Mouse (Mus musculus) urinary bladder, postnatal 14 days (tissue): ENCODE measurements around the gene Tnfsf13b.

Source experiments
- DNase-seq: peaks from one replicate; pipeline ENCODE4 v3.0.0; 2021; ENCODE audit warnings: low spot score

The Tnfsf13b gene

DNA sequence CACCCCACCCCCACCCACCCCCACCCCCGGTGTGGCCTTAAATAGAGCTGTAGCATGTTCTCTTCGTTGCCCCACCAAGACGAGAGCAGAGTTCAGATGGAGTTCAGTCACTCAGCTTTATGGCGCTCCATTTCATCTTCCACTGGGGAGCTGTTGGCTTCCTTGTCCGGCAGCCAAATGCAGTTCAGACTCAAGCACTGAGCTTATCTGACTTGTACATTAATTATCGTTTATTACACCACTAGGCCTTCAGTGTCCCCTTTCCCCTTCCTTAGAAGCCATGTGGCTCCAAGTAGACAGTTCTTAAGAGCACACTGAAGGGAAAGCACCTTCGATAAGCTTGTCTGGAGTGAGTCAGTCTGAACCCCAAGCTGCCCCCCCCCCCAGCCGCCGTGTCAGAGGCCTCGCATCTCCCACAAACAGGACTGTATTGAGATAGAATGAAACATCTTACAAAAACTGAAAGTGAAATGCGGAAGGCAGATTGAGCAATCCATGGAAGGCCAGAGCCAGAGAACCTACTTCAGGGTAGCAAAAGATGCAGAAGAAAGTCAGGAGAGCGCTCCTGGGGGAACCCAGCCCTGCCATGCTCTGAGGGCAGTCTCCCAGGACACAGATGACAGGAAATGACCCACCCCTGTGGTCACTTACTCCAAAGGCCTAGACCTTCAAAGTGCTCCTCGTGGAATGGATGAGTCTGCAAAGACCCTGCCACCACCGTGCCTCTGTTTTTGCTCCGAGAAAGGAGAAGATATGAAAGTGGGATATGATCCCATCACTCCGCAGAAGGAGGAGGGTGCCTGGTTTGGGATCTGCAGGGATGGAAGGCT lies at the start of gene Tnfsf13b:
Gene Tnfsf13b, plus strand, starts transcription at position 312 of the 830 bp plus-strand sequence.
- DNase-seq, result peak; percentile 8

DNA sequence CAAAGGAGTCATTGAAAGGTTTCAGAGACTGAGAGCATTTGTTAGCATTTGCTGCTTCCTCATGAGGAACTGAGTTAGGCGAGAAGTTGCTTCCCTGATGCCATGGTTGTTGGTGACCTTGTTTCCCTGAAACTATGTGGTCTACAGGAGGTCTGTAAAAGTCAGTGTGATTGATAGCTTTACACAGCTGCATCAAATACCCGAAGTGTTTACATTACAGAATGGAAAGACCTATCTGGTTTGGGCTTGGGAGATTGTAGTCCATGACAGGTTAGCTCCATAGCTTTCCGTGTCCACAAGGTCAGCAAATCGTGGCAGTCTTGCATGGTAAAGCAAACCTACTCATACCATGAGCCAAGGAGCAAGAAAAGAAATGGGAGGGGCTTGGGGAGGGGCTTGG lies 47.9 kb upstream of the Tnfsf13b start:
- DNase-seq, result no peak

DNA sequence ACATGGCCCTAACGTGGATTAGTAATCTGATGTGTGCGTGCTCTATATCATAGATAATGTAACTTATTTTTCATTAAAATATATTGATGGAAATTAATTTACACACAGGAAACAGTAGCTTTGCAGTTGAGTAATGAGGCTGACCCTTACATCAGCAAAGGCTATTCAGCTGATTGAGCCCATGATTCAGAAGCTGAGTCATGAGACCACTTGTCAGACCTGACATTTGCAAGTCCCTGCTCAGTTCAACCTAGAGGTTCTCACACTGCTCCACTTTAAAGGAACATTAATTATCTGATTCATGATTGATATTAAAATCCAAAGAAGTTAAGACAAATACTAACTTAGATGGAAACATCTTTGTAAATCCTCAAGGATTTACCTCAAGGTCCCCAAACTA lies 46.3 kb upstream of the Tnfsf13b start:
- DNase-seq, result no peak

DNA sequence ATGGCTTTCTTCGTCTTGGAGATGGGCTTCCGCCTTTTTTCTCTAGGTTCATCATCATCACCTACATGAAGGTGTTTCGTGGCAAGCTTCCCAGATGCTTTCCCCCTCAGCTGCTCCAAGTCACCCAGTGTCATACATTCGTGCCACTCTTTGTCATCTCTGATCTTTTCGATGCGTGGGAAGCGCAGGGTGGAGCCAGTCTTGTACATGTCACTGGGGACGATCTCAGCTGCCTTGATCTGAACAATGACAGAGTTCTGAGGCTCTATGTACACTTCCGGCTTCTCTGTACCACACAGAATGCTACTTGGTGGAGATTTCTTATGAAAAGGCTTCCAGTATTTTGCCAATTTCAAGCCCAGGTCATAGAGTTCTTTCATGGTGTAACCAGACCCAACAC lies 34.4 kb upstream of the Tnfsf13b start:
- DNase-seq, result no peak

GRCm38 (mm10) chr8:9975276-9975675 lies 31.0 kb upstream of the Tnfsf13b start:
- no peak for DNase-seq

DNA sequence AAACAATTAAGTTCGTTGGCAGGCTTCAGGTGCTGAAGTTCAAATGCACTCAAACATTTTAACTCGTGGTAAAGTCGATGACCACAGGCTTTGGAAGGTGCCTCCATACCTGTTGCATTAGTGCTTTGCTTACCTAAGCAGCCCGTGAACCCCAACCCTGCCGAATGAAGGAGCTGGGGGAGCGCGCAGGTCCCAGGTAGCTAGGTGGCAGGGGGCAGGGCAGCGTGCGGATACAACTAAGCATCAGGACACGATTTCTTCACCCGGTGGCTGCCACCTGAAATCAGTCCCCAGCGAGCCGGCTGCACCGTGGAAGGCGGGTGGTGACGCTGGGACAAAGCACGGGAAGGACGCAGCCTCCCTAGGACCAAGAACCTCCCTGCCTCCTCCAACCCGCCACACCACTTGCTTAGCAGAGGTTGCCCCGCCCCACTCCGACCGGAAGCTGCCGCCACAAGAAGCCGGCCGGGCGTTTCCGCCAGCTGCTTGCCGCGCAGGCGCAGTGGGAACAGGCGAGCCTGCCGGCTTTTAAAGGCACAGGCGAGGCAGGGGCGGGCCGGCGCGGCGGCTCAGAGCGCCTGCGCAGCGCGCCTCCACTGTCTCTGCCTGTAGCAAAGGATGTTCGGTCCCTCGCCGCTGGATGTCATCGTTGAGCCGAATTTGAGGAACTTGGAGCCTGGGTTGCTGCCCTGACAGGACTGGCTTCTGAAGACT lies 30.2 kb upstream of the Tnfsf13b start:
- peak; percentile 99 for DNase-seq

GRCm38 (mm10) chr8:9977016-9977415 lies 29.3 kb upstream of the Tnfsf13b start:
- DNase-seq, result no peak

DNA sequence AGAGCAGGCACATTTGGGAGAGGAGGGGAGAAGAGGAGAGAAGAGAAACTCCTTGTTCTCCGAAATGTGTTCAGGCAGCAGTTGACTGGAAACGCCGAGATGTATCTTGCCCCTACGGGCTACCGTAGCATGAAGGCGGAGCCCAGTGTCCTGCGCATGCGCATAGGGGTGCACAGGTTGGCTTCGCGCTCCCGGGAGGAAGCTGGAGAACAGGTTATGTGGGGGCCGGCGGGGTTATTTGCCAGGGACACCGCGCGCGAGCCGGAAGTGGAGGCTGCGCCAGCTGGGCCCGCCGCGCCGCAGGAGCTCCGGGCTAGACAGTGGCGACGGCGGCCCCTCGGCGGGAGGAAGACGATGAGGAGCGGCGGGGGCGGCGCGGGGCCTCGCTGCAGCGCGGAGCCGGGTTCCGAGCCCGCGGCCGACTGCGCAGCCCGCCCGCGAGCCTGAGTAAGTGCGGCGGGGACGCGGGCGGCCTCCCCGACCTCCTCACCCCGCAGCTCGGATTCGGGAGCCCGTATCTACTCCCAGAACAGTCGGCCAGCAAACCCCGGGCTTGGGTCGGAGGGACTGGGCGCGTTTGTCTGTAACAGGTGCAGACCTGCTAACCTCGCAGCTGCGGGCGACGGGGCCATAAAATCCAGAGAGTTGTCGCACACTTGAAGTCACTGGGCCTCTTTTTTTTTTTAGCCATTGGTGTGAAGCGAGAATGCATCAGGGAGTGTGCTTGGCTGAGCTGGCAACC lies 28.5 kb upstream of the Tnfsf13b start, which contains the start of the genes Lig4 and Abhd13:
Gene Lig4, minus strand, starts transcription at position 114 of the 742 bp plus-strand sequence.
Gene Abhd13, plus strand, starts transcription at position 135 of the 742 bp plus-strand sequence.
- peak; percentile 99 for DNase-seq

GRCm38 (mm10) chr8:9978475-9979230 lies 27.6 kb upstream of the Tnfsf13b start:
- peak; percentile 9 for DNase-seq

DNA sequence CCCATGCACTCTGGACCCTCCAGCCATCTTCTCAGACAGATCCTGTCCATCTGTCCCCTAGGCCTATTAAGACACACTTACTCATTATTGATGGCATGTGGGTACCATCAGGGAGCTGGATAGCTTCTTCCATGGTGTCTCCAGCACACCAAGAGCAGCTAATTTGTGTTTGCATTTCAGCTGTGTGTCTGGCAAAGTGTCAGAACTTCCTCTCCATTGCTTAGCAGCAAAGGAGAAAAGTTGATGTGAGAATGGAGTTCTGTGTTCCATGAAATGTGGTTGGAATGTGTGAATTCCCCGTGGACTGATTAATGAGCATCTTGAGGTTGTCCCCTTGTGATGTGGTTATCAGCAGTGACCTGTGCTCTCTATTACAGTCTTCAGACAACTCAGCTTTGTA lies 26.5 kb upstream of the Tnfsf13b start:
- no peak for DNase-seq

DNA sequence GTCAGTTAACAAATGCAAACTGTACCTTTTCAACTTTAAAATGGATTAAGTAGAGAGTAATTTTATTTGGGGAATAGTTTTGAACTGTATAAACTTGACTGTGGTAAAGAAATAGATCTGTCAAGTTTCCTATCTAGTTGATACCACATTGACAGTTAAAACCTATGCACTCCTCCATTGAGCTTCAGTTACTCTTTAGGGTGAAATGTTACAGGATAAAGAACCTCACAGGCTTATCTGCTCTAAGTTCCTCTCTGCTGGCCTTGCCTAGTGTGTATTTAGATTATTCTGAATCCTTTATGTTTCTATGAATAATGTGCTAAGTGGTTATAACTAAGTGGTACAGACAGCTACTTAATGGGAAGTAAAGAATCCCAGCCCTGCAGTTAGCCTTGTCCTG lies 26.1 kb upstream of the Tnfsf13b start:
- DNase-seq, result no peak

DNA sequence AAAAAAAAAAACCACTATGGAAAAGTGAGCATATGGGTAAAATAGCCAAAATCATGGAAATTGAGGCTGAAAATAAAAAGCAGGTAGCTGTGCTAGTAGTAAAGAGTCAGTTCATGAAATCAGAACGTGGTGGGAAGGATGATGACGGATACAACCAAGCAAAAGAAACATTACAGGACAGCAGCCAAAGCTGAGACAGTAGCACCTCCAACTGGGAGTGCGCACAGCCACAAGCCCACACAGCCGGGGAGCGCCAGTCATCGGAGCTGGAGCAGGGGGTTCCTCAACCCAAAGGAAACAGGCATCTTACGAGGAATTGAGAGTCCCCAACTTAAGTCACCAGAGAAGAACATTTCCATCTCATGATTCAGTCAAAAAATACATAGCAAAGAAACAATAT lies 2.2 kb upstream of the Tnfsf13b start:
- no peak for DNase-seq

DNA sequence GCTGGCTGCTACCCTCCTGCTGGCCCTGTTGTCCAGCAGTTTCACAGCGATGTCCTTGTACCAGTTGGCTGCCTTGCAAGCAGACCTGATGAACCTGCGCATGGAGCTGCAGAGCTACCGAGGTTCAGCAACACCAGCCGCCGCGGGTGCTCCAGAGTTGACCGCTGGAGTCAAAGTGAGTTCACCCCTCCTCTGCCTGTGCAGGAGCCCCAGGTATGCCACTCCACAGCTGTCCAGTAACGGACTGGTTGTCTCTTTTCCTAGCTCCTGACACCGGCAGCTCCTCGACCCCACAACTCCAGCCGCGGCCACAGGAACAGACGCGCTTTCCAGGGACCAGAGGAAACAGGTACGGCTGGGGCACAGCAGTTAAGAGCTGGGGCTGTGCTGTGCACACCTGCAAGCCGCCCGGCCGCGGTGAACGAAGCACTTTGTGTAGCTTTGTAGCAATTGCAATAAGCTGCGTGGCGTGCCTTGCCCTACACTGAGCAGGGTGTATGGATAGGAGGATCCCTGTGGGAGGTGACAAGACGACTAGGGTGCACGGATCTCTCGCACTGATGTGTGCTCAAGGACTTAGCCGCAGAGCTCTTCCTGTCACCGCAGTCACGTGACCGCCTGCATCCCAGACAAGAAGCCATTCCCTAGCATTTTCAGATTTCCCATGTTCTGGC lies 856 bp downstream of the Tnfsf13b start:
- DNase-seq, result peak; percentile 8

DNA sequence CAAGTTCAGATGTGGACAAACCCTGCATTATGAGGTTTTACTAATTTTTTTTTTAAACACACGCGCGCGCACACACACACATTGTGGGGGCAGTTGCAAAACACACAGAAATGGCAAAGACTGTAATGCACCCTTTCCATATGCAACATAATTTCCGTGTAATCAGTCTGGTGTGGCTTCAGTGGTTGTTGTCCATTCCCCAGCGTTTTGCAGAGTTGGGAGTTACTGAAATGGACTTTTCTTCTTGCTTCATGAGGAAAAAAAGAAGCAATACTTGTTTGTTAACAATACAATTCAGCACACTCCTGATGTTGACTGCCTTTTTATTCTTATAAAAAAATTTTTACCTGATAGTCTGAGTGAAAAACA lies 1.4 kb downstream of the Tnfsf13b start:
- DNase-seq, result no peak

DNA sequence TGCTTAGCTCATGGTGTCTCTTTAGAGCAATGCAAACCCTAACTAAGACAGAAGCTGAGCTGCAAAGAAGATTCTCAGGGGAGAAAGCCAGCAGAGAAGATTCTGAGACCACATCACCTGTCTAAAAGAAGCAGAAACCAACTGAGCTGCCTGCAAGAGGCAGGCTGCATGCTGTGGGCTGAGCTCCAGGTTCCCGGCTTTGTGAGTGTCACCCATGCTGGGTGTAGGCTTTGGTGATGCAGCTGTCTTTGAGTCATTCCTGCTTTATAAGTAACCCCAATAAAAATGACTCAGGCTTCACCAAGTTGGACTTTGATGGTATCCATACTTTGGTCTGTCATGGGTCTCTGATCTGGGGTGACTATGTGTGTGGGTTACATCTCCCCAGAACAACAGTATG lies 10.0 kb downstream of the Tnfsf13b start:
- peak; percentile 23 for DNase-seq

DNA sequence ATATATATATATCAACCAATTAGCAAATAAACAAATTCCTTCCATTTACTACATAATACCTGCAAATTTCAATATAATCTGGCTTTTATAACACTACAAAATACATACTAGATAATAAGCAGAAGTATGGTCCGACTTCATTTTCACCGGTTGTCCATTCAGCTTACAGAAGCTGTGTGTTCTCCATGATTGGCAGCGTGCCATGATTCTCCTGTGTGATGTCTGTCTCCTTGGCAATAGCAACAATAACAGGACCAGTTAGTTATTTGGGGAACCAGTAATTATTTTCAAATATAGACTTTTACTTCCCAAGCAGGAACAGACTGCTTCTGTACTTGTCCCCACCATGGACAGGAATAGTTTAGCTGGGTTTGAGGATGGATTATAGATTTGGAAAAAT lies 11.0 kb downstream of the Tnfsf13b start:
- DNase-seq, result no peak

DNA sequence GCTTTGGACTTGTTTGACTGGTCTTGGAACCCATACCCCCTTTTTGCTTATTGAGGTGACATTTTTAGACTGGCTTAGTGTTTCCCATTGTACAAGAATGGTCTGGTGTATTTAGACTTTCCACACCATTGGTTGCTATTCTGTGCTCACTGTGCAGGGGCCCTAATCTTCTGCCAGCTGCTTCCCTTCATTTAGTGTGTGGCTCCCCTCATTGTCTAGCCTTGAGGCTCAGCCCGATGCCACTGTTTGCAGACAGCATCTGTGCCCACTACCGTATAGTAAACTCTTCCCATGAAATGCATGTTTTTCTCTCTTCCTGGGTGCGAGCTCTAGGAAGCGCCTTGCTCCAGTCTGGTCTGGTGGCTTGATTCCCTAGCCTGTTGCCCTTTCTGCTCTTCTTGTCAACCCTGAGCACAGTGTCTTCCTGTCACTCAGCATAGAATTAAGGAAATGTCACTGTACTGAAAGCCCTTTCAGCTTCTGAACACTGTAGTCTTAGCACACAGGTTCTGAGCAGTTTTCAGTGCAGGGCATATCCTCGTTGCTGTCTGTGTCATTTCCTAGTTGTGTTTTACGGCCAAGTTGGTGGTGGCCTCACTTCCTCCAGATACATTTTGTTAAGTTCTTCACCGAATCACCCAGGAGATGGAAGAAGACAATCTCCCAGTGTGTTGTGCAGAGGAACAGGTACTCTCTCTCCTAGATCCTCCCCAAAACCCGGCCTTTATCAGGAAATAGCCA lies 24.2 kb downstream of the Tnfsf13b start:
- no peak for DNase-seq

DNA sequence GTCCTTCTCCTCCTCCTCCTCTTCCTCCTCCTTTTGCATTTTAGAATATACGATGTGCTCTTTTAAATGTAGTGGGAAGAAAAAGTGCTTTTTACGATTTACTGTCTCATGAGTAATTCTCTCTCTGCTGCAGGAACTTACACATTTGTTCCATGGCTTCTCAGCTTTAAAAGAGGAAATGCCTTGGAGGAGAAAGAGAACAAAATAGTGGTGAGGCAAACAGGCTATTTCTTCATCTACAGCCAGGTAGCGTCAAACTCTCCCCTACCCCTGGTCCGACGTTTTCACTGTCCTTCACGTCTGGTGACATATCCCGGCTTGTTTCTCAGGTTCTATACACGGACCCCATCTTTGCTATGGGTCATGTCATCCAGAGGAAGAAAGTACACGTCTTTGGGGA lies 24.9 kb downstream of the Tnfsf13b start:
- DNase-seq, result no peak

GRCm38 (mm10) chr8:10040866-10041265 lies 34.6 kb downstream of the Tnfsf13b start:
- no peak for DNase-seq

DNA sequence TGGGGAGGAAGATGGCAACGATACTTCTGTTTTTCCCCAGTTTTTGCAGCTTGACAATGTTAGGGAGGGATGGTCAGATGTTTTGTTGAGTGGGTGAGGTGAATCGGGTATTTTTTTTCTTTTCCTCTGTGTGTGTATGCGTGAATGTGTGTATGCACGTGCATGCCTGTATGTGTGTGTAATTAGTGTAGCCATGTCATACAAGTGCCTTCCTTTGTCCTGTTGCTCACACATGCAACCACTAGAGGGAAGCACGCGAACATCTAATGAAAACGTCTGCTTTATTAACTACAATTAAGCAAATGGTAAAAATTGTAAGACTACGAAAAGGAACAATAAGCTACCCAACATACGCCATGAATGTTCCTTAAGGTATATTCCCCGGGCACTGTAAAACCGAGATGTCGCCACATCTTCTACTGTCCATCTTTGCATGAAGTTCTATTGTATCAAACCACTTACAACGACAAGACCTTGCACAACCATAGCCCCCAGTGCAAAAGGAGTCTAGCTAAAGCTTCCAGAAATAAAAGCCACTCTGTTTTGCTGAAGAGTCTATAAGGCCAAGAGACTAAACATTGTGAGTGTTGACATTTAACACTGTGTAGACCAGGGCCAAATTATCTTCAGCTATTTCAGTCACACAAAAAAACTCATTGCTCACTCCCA lies 37.7 kb downstream of the Tnfsf13b start:
- DNase-seq, result peak; percentile 17
